Mouse (Mus musculus): ENCODE data around the gene Ttc3. TPM values are rescaled to one million over a fixed set of nuclear protein-coding genes. Genes with fewer than 3 reads are reported as not detected.
A peak's percentile ranks its signal among the peaks of the same experiment; 100 is the strongest.

Gene Ttc3
- polyA plus RNA-seq, 1 experiment from 2014 or later = 593 TPM

GRCm38 (mm10) chr16:94363814-94364213 lies 6.6 kb upstream of the Ttc3 start:
- Histone ChIP-seq H3K4me3 (replicated peaks) (no peak overlapping the region), H3K4me1 (peaks cover 11% of the 10 kb centered on the region), H3K36me3 (replicated peaks) (peaks cover 12% of the 10 kb centered on the region; the same call in 1 of the 2 replicates), H3K9me3 (no peaks in the 10 kb centered on the region), H3K27me3 (no peaks in the 10 kb centered on the region), H3K9ac (no peak overlapping the region), H3K4me2 (no peak overlapping the region), H3K27ac (no peak overlapping the region)
- 91% methylated on average over 4 of the region's 4 CpGs for WGBS
- ATAC-seq (ENCODE audit: low FRiP score) = no peak

GRCm38 (mm10) chr16:94365435-94365834 lies 5.0 kb upstream of the Ttc3 start:
- WGBS = 91% methylated on average over 3 of the region's 3 CpGs
- ATAC-seq (ENCODE audit: low FRiP score) = no peak

GRCm38 (mm10) chr16:94369596-94370172 lies 734 bp upstream of the Ttc3 start:
- peaks cover 5% of the 10 kb centered on the region; the same call in 1 of the 2 replicates for H3K36me3 ChIP-seq (replicated peaks)
- H3K9me3 ChIP-seq = no peaks in the 10 kb centered on the region
- ATAC-seq (ENCODE audit: low FRiP score) = no peak
- H3K4me2 ChIP-seq = peak overlapping the region; percentile 74
- H3K27ac ChIP-seq = peak overlapping the region; percentile 99
- peak overlapping the region; percentile 91 for H3K4me3 ChIP-seq (replicated peaks)
- H3K4me1 ChIP-seq = peaks cover 33% of the 10 kb centered on the region
- 11% methylated on average over 6 of the region's 6 CpGs for WGBS
- H3K27me3 ChIP-seq = no peaks in the 10 kb centered on the region
- H3K9ac ChIP-seq = peak overlapping the region; percentile 98

More at GRCm38 (mm10) chr16:94365435-94365834, 5.0 kb upstream of the Ttc3 start:
- no peaks in the 10 kb centered on the region for H3K9me3 ChIP-seq
- H3K4me3 ChIP-seq (replicated peaks) = no peak overlapping the region
- H3K36me3 ChIP-seq (replicated peaks) = peaks cover 12% of the 10 kb centered on the region; the same call in 1 of the 2 replicates
- no peak overlapping the region for H3K27ac ChIP-seq
- no peak overlapping the region for H3K4me2 ChIP-seq
- H3K9ac ChIP-seq = no peak overlapping the region
- peaks cover 20% of the 10 kb centered on the region for H3K4me1 ChIP-seq
- H3K27me3 ChIP-seq = no peaks in the 10 kb centered on the region

GRCm38 (mm10) chr16:94370915-94371300 lies 490 bp downstream of the Ttc3 start:
- H3K36me3 ChIP-seq (replicated peaks) = peaks cover 2% of the 10 kb centered on the region; the same call in 1 of the 2 replicates
- no peaks in the 10 kb centered on the region for H3K27me3 ChIP-seq
- peak overlapping the region; percentile 98 for H3K9ac ChIP-seq
- peak; percentile 77 for ATAC-seq (ENCODE audit: low FRiP score)
- WGBS = 0% methylated on average over 43 of the region's 43 CpGs
- H3K4me1 ChIP-seq = peaks cover 37% of the 10 kb centered on the region
- no peaks in the 10 kb centered on the region for H3K9me3 ChIP-seq
- peak overlapping the region; percentile 74 for H3K4me2 ChIP-seq
- H3K4me3 ChIP-seq (replicated peaks) = peak overlapping the region; percentile 91
- H3K27ac ChIP-seq = peak overlapping the region; percentile 99

- H3K27me3 ChIP-seq = no peaks in the 10 kb centered on the region
- H3K9me3 ChIP-seq = no peaks in the 10 kb centered on the region
- peaks cover 37% of the 10 kb centered on the region for H3K4me1 ChIP-seq
- peak within 1 kb of the TSS; percentile 98 for H3K9ac ChIP-seq
- H3K4me3 ChIP-seq (replicated peaks) = peak within 1 kb of the TSS; percentile 91
- H3K36me3 ChIP-seq (replicated peaks) = peaks cover 2% of the 10 kb centered on the region; the same call in 1 of the 2 replicates
- WGBS = under 1% methylated on average over 43 of the region's 43 CpGs
- peak within 1 kb of the TSS; percentile 74 for H3K4me2 ChIP-seq
- peak; percentile 88 for ATAC-seq (ENCODE audit: low FRiP score)
- peak within 1 kb of the TSS; percentile 99 for H3K27ac ChIP-seq
Measured at GRCm38 (mm10) chr16:94371301-94371931, 998 bp downstream of the Ttc3 start, which contains the start of gene Pigp. Pigp (minus strand) TSS chr16:94371842.

GRCm38 (mm10) chr16:94379386-94379785 lies 9.0 kb downstream of the Ttc3 start:
- ATAC-seq (ENCODE audit: low FRiP score) = no peak
- no peaks in the 10 kb centered on the region for H3K9me3 ChIP-seq
- H3K4me3 ChIP-seq (replicated peaks) = no peak overlapping the region
- H3K9ac ChIP-seq = no peak overlapping the region
- H3K4me1 ChIP-seq = peaks cover 5% of the 10 kb centered on the region
- H3K4me2 ChIP-seq = no peak overlapping the region
- no peaks in the 10 kb centered on the region for H3K27me3 ChIP-seq
- no peaks in the 10 kb centered on the region for H3K36me3 ChIP-seq (replicated peaks)
- WGBS = 80% methylated on average over 1 of the region's 1 CpGs
- no peak overlapping the region for H3K27ac ChIP-seq

- ATAC-seq (ENCODE audit: low FRiP score) = no peak
- Histone ChIP-seq H3K4me3 (replicated peaks) (no peak overlapping the region), H3K4me2 (no peak overlapping the region), H3K36me3 (replicated peaks) (0 out of 2 replicates have a peak, but pooled peaks cover 3% of the 10 kb centered on the region), H3K9ac (no peak overlapping the region), H3K4me1 (no peaks in the 10 kb centered on the region), H3K27ac (no peak overlapping the region), H3K27me3 (no peaks in the 10 kb centered on the region), H3K9me3 (no peaks in the 10 kb centered on the region)
- WGBS = 96% methylated on average over 3 of the region's 3 CpGs
Measured at GRCm38 (mm10) chr16:94383277-94383676, 12.9 kb downstream of the Ttc3 start.

- Histone ChIP-seq H3K36me3 (replicated peaks) (0 out of 2 replicates have a peak, but pooled peaks cover 3% of the 10 kb centered on the region), H3K4me3 (replicated peaks) (no peak overlapping the region), H3K27ac (no peak overlapping the region), H3K4me1 (no peaks in the 10 kb centered on the region), H3K9me3 (no peaks in the 10 kb centered on the region), H3K9ac (no peak overlapping the region), H3K4me2 (no peak overlapping the region), H3K27me3 (no peaks in the 10 kb centered on the region)
- 95% methylated on average over 7 of the region's 7 CpGs for WGBS
- no peak for ATAC-seq (ENCODE audit: low FRiP score)
Measured at GRCm38 (mm10) chr16:94387690-94388089, 17.3 kb downstream of the Ttc3 start.

- Histone ChIP-seq H3K36me3 (replicated peaks) (peaks cover 22% of the 10 kb centered on the region), H3K4me3 (replicated peaks) (no peak overlapping the region), H3K9me3 (no peaks in the 10 kb centered on the region), H3K4me1 (no peaks in the 10 kb centered on the region), H3K9ac (no peak overlapping the region), H3K4me2 (no peak overlapping the region), H3K27me3 (no peaks in the 10 kb centered on the region), H3K27ac (no peak overlapping the region)
- 89% methylated on average over 4 of the region's 4 CpGs for WGBS
- ATAC-seq (ENCODE audit: low FRiP score) = no peak
Measured at GRCm38 (mm10) chr16:94392299-94392698, 21.9 kb downstream of the Ttc3 start.

GRCm38 (mm10) chr16:94395051-94395450 lies 24.6 kb downstream of the Ttc3 start:
- Histone ChIP-seq H3K4me2 (no peak overlapping the region), H3K27me3 (no peaks in the 10 kb centered on the region), H3K4me1 (no peaks in the 10 kb centered on the region), H3K4me3 (replicated peaks) (no peak overlapping the region), H3K9ac (no peak overlapping the region), H3K9me3 (no peaks in the 10 kb centered on the region), H3K27ac (no peak overlapping the region), H3K36me3 (replicated peaks) (peaks cover 26% of the 10 kb centered on the region)
- ATAC-seq (ENCODE audit: low FRiP score) = no peak
- 81% methylated on average over 3 of the region's 3 CpGs for WGBS

- H3K4me2 ChIP-seq = no peak overlapping the region
- no peak overlapping the region for H3K4me3 ChIP-seq (replicated peaks)
- no peak overlapping the region for H3K9ac ChIP-seq
- peaks cover 26% of the 10 kb centered on the region for H3K36me3 ChIP-seq (replicated peaks)
- H3K9me3 ChIP-seq = no peaks in the 10 kb centered on the region
- no peaks in the 10 kb centered on the region for H3K27me3 ChIP-seq
- no peak for ATAC-seq (ENCODE audit: low FRiP score)
- WGBS = 82% methylated on average over 7 of the region's 7 CpGs
- H3K27ac ChIP-seq = no peak overlapping the region
- H3K4me1 ChIP-seq = no peaks in the 10 kb centered on the region; the same call in 1 of the 2 replicates
Measured at GRCm38 (mm10) chr16:94396641-94397040, 26.2 kb downstream of the Ttc3 start.

- 89% methylated on average over 2 of the region's 2 CpGs for WGBS
- no peak overlapping the region for H3K4me3 ChIP-seq (replicated peaks)
- peaks cover 32% of the 10 kb centered on the region for H3K36me3 ChIP-seq (replicated peaks)
- no peak for ATAC-seq (ENCODE audit: low FRiP score)
- no peaks in the 10 kb centered on the region for H3K27me3 ChIP-seq
- no peak overlapping the region for H3K9ac ChIP-seq
- H3K27ac ChIP-seq = no peak overlapping the region
- no peak overlapping the region for H3K4me2 ChIP-seq
- no peaks in the 10 kb centered on the region for H3K9me3 ChIP-seq
- H3K4me1 ChIP-seq = no peaks in the 10 kb centered on the region; the same call in 1 of the 2 replicates
Measured at GRCm38 (mm10) chr16:94399141-94399540, 28.7 kb downstream of the Ttc3 start.

All from forebrain, embryonic 12.5 days (tissue).